Mouse (Mus musculus): ENCODE data around the gene Fam227b. TPM values are rescaled to one million over a fixed set of nuclear protein-coding genes. Genes with fewer than 3 reads are reported as not detected.
A peak's percentile ranks its signal among the peaks of the same experiment; 100 is the strongest.

The Fam227b gene
- total RNA-seq, 2 experiments from 2014 or later: not detected

GRCm38 (mm10) chr2:126062876-126063275 lies 88.9 kb downstream of the Fam227b start:
- no peak for DNase-seq
- intact Hi-C loops (cut with DNase I): no loop called here

GRCm38 (mm10) chr2:126061037-126061773 lies 90.6 kb downstream of the Fam227b start:
- intact Hi-C loops (cut with DNase I): no loop called here
- DNase-seq: peak in 1 of 2 experiments; percentile 40

GRCm38 (mm10) chr2:126060595-126060994 lies 91.2 kb downstream of the Fam227b start:
- DNase-seq: no peak
- intact Hi-C loops (cut with DNase I): no loop called here

- intact Hi-C loops (cut with DNase I): no loop called here
- DNase-seq: no peak
These were observed 98.1 kb downstream of the Fam227b start for GRCm38 (mm10) chr2:126053657-126054056.

DNA sequence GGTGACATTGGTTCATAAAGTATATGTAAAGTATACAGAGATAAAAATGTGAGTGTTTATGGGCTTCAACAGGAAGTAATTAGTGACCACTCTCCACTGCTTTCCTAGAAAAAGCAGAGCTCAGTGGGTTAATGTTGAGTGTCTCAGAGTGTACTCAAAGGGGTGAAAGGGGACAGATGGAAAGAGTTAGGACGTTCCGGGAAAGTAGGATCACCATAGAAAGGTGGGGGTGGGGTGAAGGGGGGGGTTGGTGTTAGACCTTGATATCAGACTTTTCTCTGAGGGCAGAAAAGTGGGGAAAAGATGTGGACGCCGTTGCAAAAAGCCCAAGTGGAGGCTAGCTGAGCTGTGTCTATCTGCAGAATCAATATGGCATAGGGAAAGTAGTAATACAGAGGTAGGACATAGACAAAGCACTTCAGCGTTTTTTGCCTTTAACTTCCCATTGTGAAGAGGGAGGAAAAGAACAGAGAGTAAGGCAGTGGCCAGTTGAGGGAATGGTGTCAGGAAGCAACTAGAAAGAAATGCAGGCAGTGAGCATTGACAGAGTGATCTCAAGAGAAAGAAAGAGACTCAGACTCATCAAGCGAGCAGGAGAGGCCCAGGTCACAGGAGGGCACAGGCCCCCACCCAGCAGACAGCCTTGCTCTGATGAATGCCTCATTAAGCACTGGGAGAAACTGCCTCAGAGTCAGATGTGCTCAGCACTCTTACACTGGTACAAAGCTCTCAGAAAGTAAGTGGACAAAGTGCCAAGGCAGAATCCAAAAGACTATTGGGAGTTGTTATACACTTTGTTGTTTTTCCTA lies 98.9 kb downstream of the Fam227b start:
- DNase-seq: no peak
- intact Hi-C loops (cut with DNase I): no loop called here

DNA sequence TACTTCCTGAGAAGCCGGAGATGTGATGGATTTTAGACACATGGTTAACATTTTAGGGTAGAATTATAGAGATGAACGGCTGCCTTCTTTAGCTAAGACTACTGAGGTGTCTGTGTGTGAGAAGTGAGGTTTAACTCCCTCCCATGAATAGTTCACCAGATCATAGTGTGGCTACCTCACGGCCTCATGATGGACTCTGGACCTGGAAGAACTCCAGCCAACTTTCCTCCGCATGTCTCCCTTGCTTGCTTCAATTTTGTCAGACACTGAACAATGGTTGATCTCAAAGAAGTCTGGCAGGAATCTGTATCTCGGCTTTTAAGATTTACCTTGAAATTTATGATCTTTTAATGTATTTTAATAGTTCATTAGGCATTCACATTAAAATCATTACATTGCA lies 106.2 kb downstream of the Fam227b start:
- no peak for DNase-seq
- intact Hi-C loops (cut with DNase I): no loop called here

GRCm38 (mm10) chr2:126042674-126043073 lies 109.1 kb downstream of the Fam227b start:
- intact Hi-C loops (cut with DNase I): no loop called here
- DNase-seq: no peak

DNA sequence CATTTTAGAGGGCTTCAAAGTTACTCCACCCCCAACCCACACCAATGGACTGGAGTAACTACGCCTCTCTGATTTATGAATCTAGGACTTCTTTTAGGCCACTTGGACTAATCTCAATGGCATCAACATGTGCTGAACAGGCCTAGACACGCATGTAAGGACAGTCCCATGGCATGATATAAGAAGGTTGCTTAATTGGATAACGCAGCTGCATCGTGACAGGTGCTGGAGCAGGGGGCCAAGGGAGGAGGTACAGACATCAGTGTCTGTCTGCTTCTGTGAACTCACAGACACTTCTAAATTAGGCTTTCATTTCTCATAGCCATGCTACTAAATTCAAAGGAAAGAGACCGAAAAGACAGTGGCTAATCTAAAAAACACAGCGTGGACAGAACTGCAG lies 110.6 kb downstream of the Fam227b start:
- intact Hi-C loops (cut with DNase I): no loop called here
- DNase-seq: no peak

DNA sequence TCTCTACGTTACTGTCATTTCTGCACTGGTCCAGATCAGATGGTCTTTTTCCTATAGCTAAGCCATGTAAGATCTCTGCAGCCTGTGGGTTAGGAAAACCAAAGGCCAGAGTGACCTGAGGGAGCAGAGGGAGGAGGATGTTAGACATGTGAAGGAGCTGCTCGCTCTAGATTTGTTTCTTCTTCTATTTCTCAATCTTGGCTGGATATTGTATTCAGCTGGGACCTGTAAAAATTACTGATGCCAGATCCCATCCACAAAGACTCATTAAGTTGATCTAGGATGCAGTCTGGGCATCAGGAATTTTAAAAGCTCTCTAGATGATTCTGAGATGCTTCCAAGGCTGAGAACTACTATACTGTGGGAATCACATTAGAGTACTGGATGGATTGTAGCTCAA lies 111.2 kb downstream of the Fam227b start:
- intact Hi-C loops (cut with DNase I): no loop called here

DNA sequence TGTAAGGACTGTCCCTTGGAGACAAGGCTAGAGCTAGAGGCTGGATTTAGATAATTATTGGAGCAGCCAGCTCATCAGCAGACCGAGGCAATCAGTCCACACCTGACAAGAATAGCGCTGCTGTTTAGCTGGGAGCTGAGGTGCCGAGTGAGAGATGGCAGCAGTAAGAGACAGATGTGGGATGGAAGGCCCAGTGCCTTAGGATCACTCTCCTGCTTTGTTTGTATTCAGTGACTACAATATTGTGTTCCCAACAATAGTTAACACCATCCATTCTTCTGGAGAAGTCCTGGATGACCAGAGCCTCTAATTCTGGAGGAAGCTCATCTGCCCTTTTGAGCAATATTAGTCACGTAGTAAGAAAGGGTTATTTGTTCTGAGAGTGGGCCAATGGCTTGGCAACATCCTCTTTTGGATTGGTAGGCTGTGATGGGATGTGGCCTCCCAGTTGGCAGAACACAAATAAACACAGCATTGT lies 112.4 kb downstream of the Fam227b start:
- intact Hi-C loops (cut with DNase I): loop anchor here (5.0 kb wide), 2 partner anchors 48 to 113 kb away; partner anchors contain the start of genes Dtwd1 and Fam227b
- DNase-seq: peak; percentile 34 to 59

More for the DNA sequence above, 111.2 kb downstream of the Fam227b start:
- no peak for DNase-seq

DNA sequence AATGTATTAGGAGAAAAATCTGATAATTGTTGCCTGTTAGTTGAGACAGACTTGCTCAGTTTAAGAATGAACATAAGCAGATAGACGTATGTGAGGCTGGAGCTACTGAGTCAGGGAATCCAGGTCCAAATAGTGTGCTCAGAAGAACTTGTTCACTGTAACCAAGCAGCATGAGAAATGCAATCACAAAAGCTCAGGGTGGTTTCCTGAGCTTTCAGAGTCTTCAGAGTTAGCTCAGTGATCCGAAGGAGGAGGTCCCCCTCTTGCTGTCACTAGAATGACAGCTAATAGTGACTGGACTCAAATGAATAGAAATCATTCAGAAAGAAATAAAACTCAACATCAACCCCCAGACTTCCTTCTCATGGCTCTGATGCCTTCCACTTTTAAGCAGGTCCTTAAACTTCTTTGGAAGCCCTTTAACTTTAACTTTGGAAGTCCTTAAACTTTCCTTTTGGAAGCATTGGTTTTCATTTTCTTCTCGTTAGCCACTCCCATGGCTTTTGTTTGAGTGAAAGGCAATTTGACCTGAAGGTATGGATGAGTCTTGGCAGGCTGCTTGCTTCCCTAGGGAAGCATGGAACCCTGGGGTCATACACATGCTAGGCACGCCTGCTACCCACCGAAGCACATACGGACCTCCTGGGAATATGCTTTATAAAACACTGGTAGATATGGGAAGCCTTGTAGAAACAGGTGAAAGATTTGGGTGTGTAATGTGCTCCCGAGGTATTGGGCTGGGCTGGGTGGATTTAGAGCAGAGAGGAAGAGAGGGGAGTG lies 113.4 kb downstream of the Fam227b start:
- no peak for DNase-seq
- intact Hi-C loops (cut with DNase I): loop anchor here (5.0 kb wide), 2 partner anchors 49 to 114 kb away; partner anchors contain the start of genes Dtwd1 and Fam227b

DNA sequence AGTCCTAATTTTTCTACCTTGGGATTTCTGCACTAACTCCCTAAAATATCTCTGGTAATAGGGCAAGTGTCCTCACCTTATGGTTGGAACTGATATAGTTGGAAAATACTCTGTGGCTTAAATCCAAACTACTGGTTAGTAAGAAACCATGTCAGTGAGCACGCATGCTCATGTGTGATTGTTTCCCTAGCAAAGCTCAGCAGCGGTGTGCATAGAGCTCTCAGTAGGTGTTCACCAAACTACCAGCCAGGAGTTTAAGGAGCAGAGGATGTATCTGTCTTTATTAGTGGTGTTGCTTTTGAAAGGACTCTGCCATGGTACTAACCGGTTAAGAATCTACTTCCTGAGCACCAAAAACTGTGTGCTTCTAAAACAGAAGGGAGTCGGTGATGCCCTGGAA lies 115.7 kb downstream of the Fam227b start:
- no peak for DNase-seq
- intact Hi-C loops (cut with DNase I): loop anchor here (5.0 kb wide), 2 partner anchors 51 to 116 kb away; partner anchors contain the start of genes Dtwd1 and Fam227b

DNA sequence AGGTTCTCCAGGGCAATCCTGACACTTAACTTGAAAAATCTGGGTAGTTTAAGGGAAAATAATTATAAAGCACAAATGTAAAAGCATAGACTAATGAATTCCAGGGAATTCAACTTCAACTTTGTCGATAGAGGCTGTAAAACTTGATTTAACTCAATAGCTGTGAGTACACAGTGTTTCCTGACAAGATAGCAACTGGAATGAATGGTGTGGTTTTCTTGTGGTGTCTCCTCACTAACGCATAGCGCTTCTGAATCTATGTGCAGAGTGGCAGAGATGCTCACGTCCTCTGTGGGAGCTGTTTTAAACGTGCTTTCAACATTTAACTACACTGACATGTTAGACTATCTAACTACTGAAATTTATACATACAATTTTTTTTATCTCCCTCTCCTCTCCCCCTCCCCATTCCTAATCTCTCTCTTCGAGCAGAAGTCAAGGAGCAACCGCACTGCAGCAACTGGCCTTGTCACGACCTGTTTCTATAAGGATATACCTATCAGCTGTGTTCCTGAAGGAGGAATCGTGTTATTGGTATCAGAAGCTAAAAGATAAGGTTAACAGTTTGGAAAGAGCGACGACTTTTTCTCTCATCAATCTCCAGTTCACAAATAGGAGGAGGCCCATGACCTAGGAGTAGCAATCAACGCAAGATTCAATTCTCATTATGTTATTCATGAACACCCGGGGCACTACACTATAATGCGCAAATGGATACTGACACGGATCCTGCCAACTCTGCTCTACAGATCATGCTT lies 116.6 kb downstream of the Fam227b start:
- no peak for DNase-seq
- intact Hi-C loops (cut with DNase I): loop anchor here (5.0 kb wide), 2 partner anchors 52 to 117 kb away; partner anchors contain the start of genes Dtwd1 and Fam227b

DNA sequence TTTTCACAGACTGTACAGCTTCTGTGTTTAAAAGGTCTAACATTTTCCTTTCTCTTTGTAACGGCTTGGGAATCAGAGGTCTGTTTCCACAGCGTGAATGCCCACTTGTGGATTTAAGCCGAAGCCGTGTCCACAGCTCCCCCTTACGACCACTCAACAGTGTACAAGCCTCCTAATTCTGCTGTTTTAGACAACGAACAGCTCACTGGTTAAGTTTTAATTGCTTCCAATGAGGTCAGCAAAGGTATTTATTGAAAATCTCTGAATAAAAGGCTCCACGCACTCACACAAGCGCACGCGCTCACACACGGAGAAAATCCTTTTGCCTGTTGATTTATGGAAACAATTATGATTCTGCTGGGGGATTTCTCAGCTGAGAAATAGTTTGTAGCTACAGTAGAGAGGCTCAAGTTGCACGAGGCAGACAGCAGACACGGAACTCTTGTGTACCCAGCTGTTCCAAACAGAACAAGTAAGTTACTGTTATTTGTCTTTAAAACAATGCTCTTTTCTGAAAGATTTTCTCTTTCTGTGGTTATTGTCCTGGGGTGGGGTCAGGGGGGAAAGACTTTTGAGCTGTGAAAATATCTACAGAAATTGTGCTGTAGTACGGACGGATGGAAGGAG lies 117.3 kb downstream of the Fam227b start, which contains the start of gene Fgf7:
Gene Fgf7 (plus strand): TSS at position 280 of the 627 bp plus-strand sequence.
- no peak for DNase-seq
- intact Hi-C loops (cut with DNase I): loop anchor here (5.0 kb wide), 2 partner anchors 53 to 118 kb away; partner anchors contain the start of genes Dtwd1 and Fam227b

- DNase-seq: no peak
- intact Hi-C loops (cut with DNase I): loop anchor here (1.0 kb wide), 1 partner anchor 139 kb away; no protein-coding TSS in a partner anchor
These were observed 118.5 kb downstream of the Fam227b start for GRCm38 (mm10) chr2:126033114-126033972.

DNA sequence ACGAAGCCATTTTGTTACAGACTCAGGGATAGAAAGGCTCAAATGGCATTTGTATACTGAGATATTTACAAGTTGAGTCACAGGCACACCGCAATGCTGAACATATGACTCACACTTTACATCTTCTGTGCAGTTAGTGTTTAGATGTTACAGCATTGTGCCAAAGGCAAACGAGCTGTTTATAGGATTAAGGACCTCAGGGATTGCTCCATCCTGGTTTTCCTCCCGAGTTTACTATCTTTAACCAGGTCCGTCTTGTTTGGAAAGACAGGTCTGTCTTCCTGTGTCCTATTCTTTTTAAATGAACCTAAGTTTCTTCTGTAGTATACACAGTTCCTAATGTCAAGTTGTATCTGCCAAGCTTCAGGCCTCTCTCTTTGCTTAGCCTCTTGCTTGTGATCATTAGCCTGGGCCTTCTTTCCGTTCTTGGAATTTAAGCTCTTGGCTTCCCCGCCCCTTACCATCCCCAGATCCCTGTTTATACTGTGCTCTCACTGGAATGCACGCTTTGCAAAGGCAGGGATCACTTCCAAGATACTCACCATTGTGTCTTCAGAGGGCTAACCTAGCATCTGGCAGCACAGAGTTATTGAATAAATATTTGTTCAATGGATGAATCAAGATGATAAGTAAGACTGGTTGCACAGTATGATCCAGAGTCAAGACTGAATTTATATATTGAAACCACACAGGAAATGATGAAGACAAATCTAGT lies 120.5 kb downstream of the Fam227b start:
- intact Hi-C loops (cut with DNase I): no loop called here
- no peak for DNase-seq

GRCm38 (mm10) chr2:126015763-126016473 lies 135.9 kb downstream of the Fam227b start:
- DNase-seq: no peak
- intact Hi-C loops (cut with DNase I): no loop called here
